Mouse (Mus musculus) kidney, adult 2 months (tissue): ENCODE measurements around the gene Mvb12b.

Source experiments
- CTCF ChIP-seq: fragments of 200-500 bp; conservative IDR thresholded peaks from 2 replicates; pipeline ENCODE4 v1.5.1; 2011; ENCODE audit warnings: low read depth, mild to moderate bottlenecking, control low read depth, low read length, moderate library complexity, mixed read lengths; ENCODE audit not compliant: insufficient read depth, insufficient read length
- POLR2A ChIP-seq: fragments of 200-500 bp; IDR thresholded peaks from one replicate; pipeline ENCODE4 v1.6.1; 2011; ENCODE audit warnings: low read depth, low read length, control low read depth

DNA sequence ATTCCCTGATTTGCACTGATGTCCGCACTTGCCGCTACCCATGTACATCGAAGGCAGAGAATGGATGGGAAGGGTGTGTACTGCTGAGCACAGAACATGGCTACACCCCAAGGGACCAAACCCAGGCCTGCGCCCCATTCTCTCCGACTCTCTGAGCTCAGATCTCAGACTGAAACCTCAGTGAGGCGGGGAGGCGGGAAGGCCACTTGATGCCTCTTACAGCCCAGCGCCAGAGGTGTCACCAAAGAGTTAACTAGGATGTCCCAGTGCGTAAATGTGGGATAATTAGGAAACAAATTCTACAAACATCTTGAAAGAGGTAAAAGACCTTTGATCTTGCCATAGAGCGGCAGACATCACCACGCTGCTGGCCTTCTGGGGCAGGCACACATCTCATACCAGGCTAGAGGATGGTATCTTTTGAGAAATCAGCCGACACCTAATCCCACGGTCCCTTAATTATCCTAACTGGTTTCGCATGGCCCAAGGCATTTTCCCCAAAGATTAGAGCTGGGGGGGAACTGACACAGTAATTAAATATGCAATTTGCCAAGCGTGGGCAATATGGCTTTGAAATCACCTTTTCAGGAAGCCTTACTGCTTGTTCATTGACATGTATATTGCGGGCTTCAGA lies 181.9 kb downstream of the Mvb12b start:
- TF ChIP-seq POLR2A (no peak), CTCF (no peak)
